Mouse (Mus musculus) midbrain, embryonic 16.5 days (tissue): ENCODE results near the gene Acap3. TPM values are rescaled to one million over a fixed set of nuclear protein-coding genes. Genes with fewer than 3 reads are reported as not detected.

Source experiments
- ATAC-seq: fragments of 200-750 bp; cut with Nextera tagmentation; 2 replicates; pipeline ENCODE4 v1.8.0; 2017; ENCODE audit warnings: moderate TSS enrichment
- H3K27ac ChIP-seq: fragments of 300-500 bp; sonication (generic); 2 replicates; pipeline ENCODE4 v1.5.1; 2014; ENCODE audit warnings: mild to moderate bottlenecking, low read length, mixed read lengths
- H3K27me3 ChIP-seq: fragments of 300-500 bp; sonication (generic); 2 replicates; pipeline ENCODE4 v1.6.1; 2014; ENCODE audit warnings: low read depth, low read length, mixed read lengths; ENCODE audit not compliant: control insufficient read depth, insufficient read depth
- H3K36me3 ChIP-seq: fragments of 300-500 bp; sonication (generic); 2 replicates; pipeline ENCODE4 v1.6.1; 2014; ENCODE audit warnings: mild to moderate bottlenecking, low read length, moderate library complexity, mixed read lengths; ENCODE audit not compliant: control insufficient read depth, insufficient read depth
- H3K4me1 ChIP-seq: fragments of 300-500 bp; sonication (generic); 2 replicates; pipeline ENCODE4 v1.6.1; 2014; ENCODE audit warnings: mild to moderate bottlenecking, low read length, mixed read lengths; ENCODE audit not compliant: control insufficient read depth, insufficient read depth
- H3K4me2 ChIP-seq: fragments of 300-500 bp; sonication (generic); 2 replicates; pipeline ENCODE4 v1.6.1; 2014; ENCODE audit warnings: mild to moderate bottlenecking, low read length, mixed read lengths
- H3K4me3 ChIP-seq: fragments of 300-500 bp; sonication (generic); 2 replicates; pipeline ENCODE4 v1.5.1; 2014; ENCODE audit warnings: low read depth, mild to moderate bottlenecking, low read length, moderate library complexity, mixed read lengths
- H3K9ac ChIP-seq: fragments of 300-500 bp; sonication (generic); 2 replicates; pipeline ENCODE4 v1.6.1; 2014; ENCODE audit warnings: low read depth, low read length, mixed read lengths
- H3K9me3 ChIP-seq: fragments of 300-500 bp; sonication (generic); replicated peaks from 2 replicates; pipeline ENCODE4 v1.6.1; 2014; ENCODE audit warnings: mild to moderate bottlenecking, low read length, mixed read lengths; ENCODE audit not compliant: control insufficient read depth, poor library complexity, severe bottlenecking
- WGBS: fragments of 180-500 bp; shearing (Covaris S2); extraction: QIAGEN DNeasy Blood & Tissue Kit; methylation state at CpG from one replicate; pipeline ENCODE4 v1.1.7; 2014; 5-methylcytosine and 5-hydroxymethylcytosine counted together
- polyA plus RNA-seq: library from polyadenylated mRNA; unstranded; fragments of >200 nt; fragmentation: Nextera tagmentation; extraction: Ambion mirVana; gene quantifications from 2 replicates; pipeline ENCODE4 v1.2.1, GENCODE M21; 2015

Acap3 gene
- polyA plus RNA-seq, 1 experiment from 2014 or later, result 77.4 TPM

GRCm38 (mm10) chr4:155892438-155893211, 1.0 kb downstream of the Acap3 start:
- peak overlapping the region; percentile 99 for H3K27ac ChIP-seq
- H3K4me3 ChIP-seq, result peak overlapping the region; percentile 92
- H3K9ac ChIP-seq, result peak overlapping the region; percentile 98

GRCm38 (mm10) chr4:155893212-155893690, 1.6 kb downstream of the Acap3 start:
- Histone ChIP-seq H3K36me3 (peaks cover 22% of the 10 kb centered on the region), H3K27ac (no peak overlapping the region), H3K4me2 (peak overlapping the region; percentile 94), H3K4me3 (peak overlapping the region; percentile 92), H3K27me3 (no peaks in the 10 kb centered on the region), H3K4me1 (peaks cover 43% of the 10 kb centered on the region), H3K9ac (peak overlapping the region; percentile 98), H3K9me3 (no peaks in the 10 kb centered on the region)
- 62% methylated on average over 8 of the region's 8 CpGs for whole genome bisulfite sequencing
- no peak for ATAC-seq

More at GRCm38 (mm10) chr4:155892438-155893211, 1.0 kb downstream of the Acap3 start:
- peaks cover 43% of the 10 kb centered on the region for H3K4me1 ChIP-seq
- H3K9me3 ChIP-seq, result no peaks in the 10 kb centered on the region
- ATAC-seq, result peak; percentile 47
- H3K27me3 ChIP-seq, result no peaks in the 10 kb centered on the region
- peaks cover 27% of the 10 kb centered on the region for H3K36me3 ChIP-seq
- 5% methylated on average over 33 of the region's 37 CpGs for WGBS
- H3K4me2 ChIP-seq, result peak overlapping the region; percentile 94

- Histone ChIP-seq H3K36me3 (peaks cover 26% of the 10 kb centered on the region), H3K27ac (peak overlapping the region; percentile 38; the same call in 1 of the 2 replicates), H3K27me3 (no peaks in the 10 kb centered on the region), H3K9me3 (no peaks in the 10 kb centered on the region), H3K9ac (peak overlapping the region; percentile 98), H3K4me2 (peak overlapping the region; percentile 94), H3K4me3 (peak overlapping the region; percentile 92), H3K4me1 (peaks cover 43% of the 10 kb centered on the region)
- 22% methylated on average over 8 of the region's 8 CpGs for WGBS
- ATAC-seq, result no peak
Measured at GRCm38 (mm10) chr4:155894311-155894881, 2.8 kb downstream of the Acap3 start.

- peak overlapping the region; percentile 38; the same call in 1 of the 2 replicates for H3K27ac ChIP-seq
- H3K9me3 ChIP-seq, result no peaks in the 10 kb centered on the region
- H3K27me3 ChIP-seq, result no peaks in the 10 kb centered on the region
- peak overlapping the region; percentile 98 for H3K9ac ChIP-seq
- peaks cover 33% of the 10 kb centered on the region for H3K36me3 ChIP-seq
- peaks cover 38% of the 10 kb centered on the region for H3K4me1 ChIP-seq
- ATAC-seq, result no peak
- peak overlapping the region; percentile 94 for H3K4me2 ChIP-seq
- 22% methylated on average over 6 of the region's 6 CpGs for WGBS
- peak overlapping the region; percentile 92 for H3K4me3 ChIP-seq
Measured at GRCm38 (mm10) chr4:155895216-155895615, 3.6 kb downstream of the Acap3 start.

GRCm38 (mm10) chr4:155895826-155896225, 4.2 kb downstream of the Acap3 start:
- no peaks in the 10 kb centered on the region for H3K27me3 ChIP-seq
- no peaks in the 10 kb centered on the region for H3K9me3 ChIP-seq
- H3K9ac ChIP-seq, result no peak overlapping the region
- H3K4me1 ChIP-seq, result peaks cover 31% of the 10 kb centered on the region
- no peak overlapping the region for H3K27ac ChIP-seq
- peaks cover 35% of the 10 kb centered on the region for H3K36me3 ChIP-seq
- no peak overlapping the region for H3K4me3 ChIP-seq
- WGBS, result 95% methylated on average over 4 of the region's 4 CpGs
- ATAC-seq, result no peak
- H3K4me2 ChIP-seq, result peak overlapping the region; percentile 94

- Histone ChIP-seq H3K4me1 (peaks cover 31% of the 10 kb centered on the region), H3K9ac (no peak overlapping the region), H3K9me3 (no peaks in the 10 kb centered on the region), H3K27ac (no peak overlapping the region), H3K36me3 (peaks cover 41% of the 10 kb centered on the region), H3K4me3 (no peak overlapping the region), H3K4me2 (no peak overlapping the region), H3K27me3 (no peaks in the 10 kb centered on the region)
- WGBS, result 95% methylated on average over 12 of the region's 12 CpGs
- no peak for ATAC-seq
Measured at GRCm38 (mm10) chr4:155896461-155896860, 4.8 kb downstream of the Acap3 start.

GRCm38 (mm10) chr4:155898318-155898717, 6.7 kb downstream of the Acap3 start:
- Histone ChIP-seq H3K9ac (no peak overlapping the region), H3K4me2 (no peak overlapping the region), H3K36me3 (peaks cover 60% of the 10 kb centered on the region), H3K27me3 (no peaks in the 10 kb centered on the region), H3K4me3 (no peak overlapping the region), H3K4me1 (peaks cover 27% of the 10 kb centered on the region), H3K27ac (no peak overlapping the region), H3K9me3 (no peaks in the 10 kb centered on the region)
- ATAC-seq, result no peak
- 98% methylated on average over 2 of the region's 2 CpGs for WGBS

- peaks cover 68% of the 10 kb centered on the region for H3K36me3 ChIP-seq
- no peak overlapping the region for H3K4me3 ChIP-seq
- WGBS, result 95% methylated on average over 7 of the region's 7 CpGs
- no peaks in the 10 kb centered on the region for H3K9me3 ChIP-seq
- no peak overlapping the region for H3K4me2 ChIP-seq
- no peak overlapping the region for H3K9ac ChIP-seq
- no peak for ATAC-seq
- H3K27me3 ChIP-seq, result no peaks in the 10 kb centered on the region
- H3K27ac ChIP-seq, result no peak overlapping the region
- peaks cover 16% of the 10 kb centered on the region for H3K4me1 ChIP-seq
Measured at GRCm38 (mm10) chr4:155899355-155899754, 7.7 kb downstream of the Acap3 start.

- H3K27me3 ChIP-seq, result no peaks in the 10 kb centered on the region
- no peaks in the 10 kb centered on the region for H3K9me3 ChIP-seq
- H3K27ac ChIP-seq, result no peak overlapping the region
- 91% methylated on average over 3 of the region's 3 CpGs for WGBS
- H3K4me2 ChIP-seq, result no peak overlapping the region
- H3K36me3 ChIP-seq, result peaks cover 81% of the 10 kb centered on the region
- H3K4me1 ChIP-seq, result no peaks in the 10 kb centered on the region
- peak; percentile 52; the same call in 1 of the 2 replicates for ATAC-seq
- no peak overlapping the region for H3K4me3 ChIP-seq
- H3K9ac ChIP-seq, result no peak overlapping the region
Measured at GRCm38 (mm10) chr4:155901205-155901604, 9.6 kb downstream of the Acap3 start.
